Mouse (Mus musculus): ENCODE measurements around the gene Tunar. TPM values are rescaled to one million over a fixed set of nuclear protein-coding genes. Genes with fewer than 3 reads are reported as not detected.

Gene Tunar
- polyA plus RNA-seq (2015; fragmentation: Nextera tagmentation; extraction: Ambion mirVana), result 0.17 and 0.19 TPM in 2 replicates

DNA sequence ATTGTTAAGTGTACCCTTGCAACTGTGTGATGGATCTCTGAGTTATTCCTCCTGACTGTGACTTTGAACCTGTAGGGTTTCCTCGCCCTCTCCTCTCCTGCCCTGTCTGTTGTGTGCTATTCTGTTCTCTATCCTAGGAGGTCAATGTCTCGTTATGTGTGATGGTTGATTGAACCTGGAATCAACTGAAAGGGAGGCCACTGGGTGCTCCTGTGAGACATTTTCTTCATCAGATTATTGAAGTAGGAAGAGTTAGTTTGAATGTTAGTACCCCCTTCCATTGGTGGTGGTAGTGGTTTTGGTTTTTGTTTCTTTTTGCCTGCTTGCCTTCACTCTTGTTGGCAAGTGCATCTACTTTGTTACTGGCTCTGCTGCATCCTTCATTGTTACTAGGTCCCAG is at the start of gene Tunar:
TSS of gene Tunar (plus strand) at position 301 of the 400 bp plus-strand sequence.
- Histone ChIP-seq H3K36me3 (no peaks in the 10 kb centered on the region), H3K9me3 (no peaks in the 10 kb centered on the region), H3K9ac (no peak within 1 kb of the TSS), H3K4me2 (no peak within 1 kb of the TSS), H3K4me1 (peaks cover 15% of the 10 kb centered on the region), H3K27ac (no peak within 1 kb of the TSS), H3K4me3 (no peak within 1 kb of the TSS), H3K27me3 (peaks cover 60% of the 10 kb centered on the region)
- WGBS, result 86% methylated on average over 2 of the region's 2 CpGs
- no peak for ATAC-seq (ENCODE audit: insufficient number of reproducible peaks, low FRiP score, low TSS enrichment, low read depth)

DNA sequence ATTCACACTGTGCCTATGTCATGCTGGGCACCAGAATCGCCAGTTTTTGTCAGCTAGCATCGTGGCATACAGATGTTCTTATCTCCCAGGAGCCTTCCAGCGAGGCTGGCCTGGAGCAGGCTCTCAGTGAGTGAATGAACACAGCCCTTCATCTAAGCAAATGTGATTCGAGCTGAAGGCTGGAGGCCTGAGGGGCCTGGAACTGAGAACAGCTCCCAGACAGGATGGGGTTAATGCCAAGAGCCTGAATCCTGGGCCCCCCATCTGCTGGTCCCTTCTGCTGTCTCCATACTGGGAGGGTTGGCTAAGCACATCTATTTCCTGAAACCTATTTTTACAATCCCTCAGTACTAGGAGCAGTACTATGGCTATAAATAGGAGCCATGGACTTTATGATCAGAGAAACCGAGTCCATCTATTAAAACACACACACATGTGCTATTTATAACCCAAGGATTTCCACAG is 21.1 kb upstream of the Tunar start:
- Histone ChIP-seq H3K9ac (no peak overlapping the region), H3K36me3 (no peaks in the 10 kb centered on the region), H3K4me3 (no peak overlapping the region), H3K9me3 (no peaks in the 10 kb centered on the region), H3K4me2 (no peak overlapping the region), H3K27me3 (no peaks in the 10 kb centered on the region), H3K4me1 (peaks cover 8% of the 10 kb centered on the region; the same call in 1 of the 2 replicates), H3K27ac (no peak overlapping the region)
- WGBS, result 41% methylated on average over 5 of the region's 5 CpGs
- ATAC-seq (ENCODE audit: insufficient number of reproducible peaks, low FRiP score, low TSS enrichment, low read depth), result 0 out of 2 replicates have a peak, but pooled peaks have one; percentile 61

DNA sequence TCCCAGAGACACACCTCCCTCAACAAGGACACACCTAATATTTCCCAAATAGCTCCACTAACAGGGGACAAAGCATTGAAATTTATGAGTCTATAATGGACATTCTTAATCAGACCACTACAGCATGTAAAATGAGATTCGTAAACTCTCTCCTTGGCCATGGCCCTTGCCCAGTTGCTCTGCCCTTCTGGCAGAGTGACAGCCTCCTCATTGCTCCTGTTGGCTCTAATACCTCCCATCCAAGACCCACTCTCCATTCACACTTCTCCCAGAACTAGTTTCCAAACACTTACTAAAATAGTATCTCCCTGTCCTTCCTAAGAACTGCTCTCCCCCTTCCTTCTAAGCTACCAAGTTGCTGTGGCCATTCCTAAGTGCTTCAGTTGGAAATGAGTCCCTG is 19.3 kb upstream of the Tunar start:
- H3K4me1 ChIP-seq, result peaks cover 8% of the 10 kb centered on the region; the same call in 1 of the 2 replicates
- WGBS, result 72% methylated on average over 1 of the region's 1 CpGs
- H3K27me3 ChIP-seq, result no peaks in the 10 kb centered on the region
- H3K4me3 ChIP-seq, result no peak overlapping the region
- ATAC-seq (ENCODE audit: insufficient number of reproducible peaks, low FRiP score, low TSS enrichment, low read depth), result no peak
- H3K36me3 ChIP-seq, result no peaks in the 10 kb centered on the region
- H3K9me3 ChIP-seq, result no peaks in the 10 kb centered on the region
- H3K9ac ChIP-seq, result no peak overlapping the region
- no peak overlapping the region for H3K27ac ChIP-seq
- no peak overlapping the region for H3K4me2 ChIP-seq

DNA sequence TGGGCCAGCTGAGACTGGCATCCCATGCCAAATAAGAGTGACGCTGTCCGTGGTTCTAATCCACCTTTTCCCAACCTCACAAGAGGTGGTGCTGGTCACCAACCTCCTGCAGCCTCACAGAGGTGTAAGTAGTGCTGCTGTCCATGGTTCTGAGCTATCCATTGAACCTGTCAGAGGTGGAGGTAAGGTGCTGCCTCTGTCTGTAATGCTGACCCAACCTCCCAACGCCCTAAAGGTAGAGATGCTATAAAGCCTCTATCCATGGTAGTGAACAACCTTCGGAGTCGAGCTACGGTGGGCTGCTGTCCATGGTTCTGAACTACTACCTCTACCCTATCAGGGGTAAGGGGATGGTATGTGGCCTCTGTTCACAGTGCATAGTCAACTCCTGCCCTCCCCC is 11.5 kb upstream of the Tunar start:
- WGBS, result 20% methylated on average over 6 of the region's 6 CpGs
- no peak for ATAC-seq (ENCODE audit: insufficient number of reproducible peaks, low FRiP score, low TSS enrichment, low read depth)
- Histone ChIP-seq H3K36me3 (no peaks in the 10 kb centered on the region), H3K27me3 (no peaks in the 10 kb centered on the region), H3K27ac (no peak overlapping the region), H3K4me3 (no peak overlapping the region), H3K4me1 (no peaks in the 10 kb centered on the region), H3K9me3 (no peaks in the 10 kb centered on the region), H3K9ac (no peak overlapping the region), H3K4me2 (no peak overlapping the region)

DNA sequence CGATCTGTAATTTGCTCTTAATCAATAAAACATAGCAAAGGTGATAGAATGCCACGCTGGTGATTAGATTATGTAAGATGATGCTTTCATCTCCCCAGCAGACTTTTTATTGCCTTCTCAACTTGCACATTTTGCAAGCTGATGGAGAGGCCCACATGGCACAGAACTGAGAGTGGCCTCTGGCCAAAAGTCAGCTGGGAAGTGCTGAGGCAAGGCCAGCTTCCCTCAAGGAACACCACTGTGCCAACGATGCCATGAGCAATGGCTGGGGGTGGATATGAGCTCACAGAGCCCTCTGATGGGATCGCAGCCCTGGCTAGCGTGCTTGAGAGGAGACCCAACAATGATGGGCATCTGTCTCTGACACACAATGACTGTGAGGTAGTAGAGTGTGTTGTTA is 6.6 kb upstream of the Tunar start:
- Histone ChIP-seq H3K4me3 (no peak overlapping the region), H3K27me3 (peaks cover 19% of the 10 kb centered on the region), H3K4me2 (no peak overlapping the region), H3K4me1 (no peaks in the 10 kb centered on the region), H3K9ac (no peak overlapping the region), H3K36me3 (no peaks in the 10 kb centered on the region), H3K9me3 (no peaks in the 10 kb centered on the region), H3K27ac (no peak overlapping the region)
- ATAC-seq (ENCODE audit: insufficient number of reproducible peaks, low FRiP score, low TSS enrichment, low read depth), result no peak
- 60% methylated on average over 5 of the region's 5 CpGs for WGBS

DNA sequence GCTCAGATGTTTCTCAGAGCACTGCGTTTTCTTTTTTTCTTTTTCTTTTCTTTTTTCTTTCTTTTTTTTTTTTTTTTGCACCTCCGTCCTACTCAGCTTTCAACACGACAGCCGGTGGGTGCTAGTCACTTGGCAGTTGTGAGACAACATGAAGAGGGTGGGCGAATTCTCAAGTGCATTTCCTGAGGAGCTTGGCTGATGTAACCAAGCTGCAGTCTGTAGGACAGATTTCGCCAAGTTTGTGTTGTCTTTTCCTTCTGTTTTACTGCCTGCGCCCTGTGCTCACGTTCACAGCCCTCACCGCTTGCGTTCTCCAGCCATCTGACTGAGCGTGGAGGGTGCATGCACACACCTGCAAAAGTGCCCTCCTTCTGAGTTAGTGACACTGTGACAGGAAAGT is 5.3 kb upstream of the Tunar start:
- Histone ChIP-seq H3K4me1 (no peaks in the 10 kb centered on the region), H3K27ac (no peak overlapping the region), H3K9me3 (no peaks in the 10 kb centered on the region), H3K4me2 (no peak overlapping the region), H3K36me3 (no peaks in the 10 kb centered on the region), H3K27me3 (peaks cover 19% of the 10 kb centered on the region), H3K4me3 (no peak overlapping the region), H3K9ac (no peak overlapping the region)
- 57% methylated on average over 11 of the region's 11 CpGs for WGBS
- no peak for ATAC-seq (ENCODE audit: insufficient number of reproducible peaks, low FRiP score, low TSS enrichment, low read depth)

DNA sequence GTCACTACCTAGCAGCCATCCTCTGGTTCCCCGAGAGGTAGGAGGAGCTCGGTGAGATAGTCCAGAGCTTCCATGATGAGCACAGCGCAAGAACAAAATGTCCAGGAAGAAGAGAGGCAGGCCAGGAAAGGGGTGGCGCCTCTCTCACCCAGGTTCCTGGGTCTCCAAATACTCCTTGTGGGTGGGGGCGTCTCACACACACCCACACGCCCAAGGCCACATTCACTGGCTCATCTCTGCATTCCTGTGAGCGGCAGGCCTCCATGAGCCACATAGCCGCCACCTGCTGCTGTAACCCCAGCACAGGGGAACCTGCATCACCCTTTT is 2.4 kb downstream of the Tunar start:
- H3K9ac ChIP-seq, result no peak overlapping the region
- peaks cover 15% of the 10 kb centered on the region for H3K4me1 ChIP-seq
- no peaks in the 10 kb centered on the region for H3K9me3 ChIP-seq
- 0 out of 2 replicates have a peak, but pooled peaks have one; percentile 9 for ATAC-seq (ENCODE audit: insufficient number of reproducible peaks, low FRiP score, low TSS enrichment, low read depth)
- peak overlapping the region; percentile 99 for H3K4me2 ChIP-seq
- WGBS, result 13% methylated on average over 8 of the region's 8 CpGs
- H3K4me3 ChIP-seq, result peak overlapping the region; percentile 60
- H3K27ac ChIP-seq, result no peak overlapping the region
- H3K36me3 ChIP-seq, result no peaks in the 10 kb centered on the region
- peaks cover 59% of the 10 kb centered on the region for H3K27me3 ChIP-seq

DNA sequence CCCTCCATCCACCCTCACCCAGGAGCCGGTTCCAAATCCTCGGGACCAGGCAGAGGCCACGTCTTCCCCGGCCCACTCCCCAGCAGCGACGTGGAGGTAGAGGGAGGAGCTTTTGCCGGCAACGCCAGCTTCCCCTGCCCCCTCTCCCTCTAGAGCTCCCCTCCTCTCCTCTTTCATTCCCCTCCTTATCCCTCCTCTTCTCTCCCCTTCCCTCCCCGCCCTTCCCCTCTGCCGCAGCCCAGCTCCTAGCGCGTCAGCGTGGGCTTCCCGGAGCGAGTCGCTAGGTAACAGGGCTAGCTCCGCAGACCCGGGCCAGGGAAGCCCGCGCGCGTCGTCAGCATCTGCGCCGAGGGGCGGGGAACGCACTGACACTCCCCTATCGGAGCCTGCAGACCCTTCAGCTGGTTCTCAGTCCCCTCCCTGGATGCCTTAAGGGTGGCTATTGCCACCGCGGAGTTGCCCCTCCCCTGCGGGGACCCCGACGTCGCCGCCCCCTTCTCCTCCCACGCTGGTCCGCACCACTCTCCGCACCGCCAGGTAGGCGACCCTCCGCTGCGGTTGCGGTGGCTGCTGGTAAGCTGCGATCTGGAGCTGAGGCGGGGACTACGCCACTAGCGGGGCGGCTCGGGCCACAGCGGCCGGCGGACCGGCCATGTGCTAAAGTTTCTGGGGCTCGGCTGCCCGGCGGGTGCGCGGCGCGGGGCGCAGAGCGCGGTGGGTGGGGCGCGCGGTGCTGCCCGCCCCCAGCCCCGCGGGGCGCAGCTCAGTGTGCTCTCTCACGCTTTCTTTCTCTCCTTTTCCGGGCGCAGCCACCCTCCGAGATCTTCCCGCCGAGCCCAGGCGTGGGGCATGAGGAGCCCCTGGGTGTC is 3.0 kb downstream of the Tunar start:
- peaks cover 15% of the 10 kb centered on the region for H3K4me1 ChIP-seq
- H3K4me2 ChIP-seq, result peak overlapping the region; percentile 99
- peak; percentile 53 for ATAC-seq (ENCODE audit: insufficient number of reproducible peaks, low FRiP score, low TSS enrichment, low read depth)
- peaks cover 55% of the 10 kb centered on the region for H3K27me3 ChIP-seq
- WGBS, result under 1% methylated on average over 72 of the region's 77 CpGs
- peak overlapping the region; percentile 24 for H3K9ac ChIP-seq
- H3K36me3 ChIP-seq, result no peaks in the 10 kb centered on the region
- H3K9me3 ChIP-seq, result no peaks in the 10 kb centered on the region
- H3K27ac ChIP-seq, result no peak overlapping the region
- peak overlapping the region; percentile 60 for H3K4me3 ChIP-seq

DNA sequence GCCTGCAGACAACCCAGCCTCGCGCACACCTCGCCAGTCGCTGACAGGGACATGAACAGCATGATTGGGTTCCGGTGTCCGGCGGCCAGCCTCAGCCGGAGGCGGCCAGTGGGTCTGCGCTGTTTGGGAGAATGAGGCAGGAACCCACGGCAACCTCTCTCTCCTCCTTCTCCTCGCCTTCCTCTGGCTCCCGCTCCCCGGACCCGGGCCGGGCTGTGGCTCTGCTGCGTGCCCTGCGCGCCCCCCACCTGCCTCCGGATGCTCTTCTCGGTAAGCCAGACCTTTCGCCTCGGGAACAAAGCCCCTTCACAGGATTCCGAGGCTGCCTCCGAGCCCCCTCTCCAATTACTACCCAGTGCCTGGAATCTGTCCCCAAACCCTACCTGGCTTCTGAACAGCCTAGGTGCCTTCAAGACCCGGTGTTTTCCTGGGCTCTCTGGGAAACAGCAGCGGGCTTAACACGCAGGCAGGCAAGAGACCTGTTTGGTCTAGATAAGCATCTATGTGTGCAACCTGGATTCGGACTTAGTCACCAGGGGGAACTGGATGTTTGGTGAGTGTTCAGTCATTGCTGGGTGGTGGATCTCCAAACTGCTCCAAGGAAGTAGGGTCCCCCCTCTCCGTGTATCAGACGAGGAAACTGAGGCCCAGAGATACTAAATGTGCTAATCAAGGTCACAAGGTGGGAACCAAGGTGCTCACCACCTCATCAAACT is 3.8 kb downstream of the Tunar start:
- peak overlapping the region; percentile 60 for H3K4me3 ChIP-seq
- H3K4me1 ChIP-seq, result peaks cover 15% of the 10 kb centered on the region
- WGBS, result 3% methylated on average over 30 of the region's 31 CpGs
- H3K27me3 ChIP-seq, result peaks cover 55% of the 10 kb centered on the region
- no peaks in the 10 kb centered on the region for H3K36me3 ChIP-seq
- H3K9ac ChIP-seq, result peak overlapping the region; percentile 24
- H3K27ac ChIP-seq, result no peak overlapping the region
- ATAC-seq (ENCODE audit: insufficient number of reproducible peaks, low FRiP score, low TSS enrichment, low read depth), result no peak
- peak overlapping the region; percentile 99 for H3K4me2 ChIP-seq
- H3K9me3 ChIP-seq, result no peaks in the 10 kb centered on the region

DNA sequence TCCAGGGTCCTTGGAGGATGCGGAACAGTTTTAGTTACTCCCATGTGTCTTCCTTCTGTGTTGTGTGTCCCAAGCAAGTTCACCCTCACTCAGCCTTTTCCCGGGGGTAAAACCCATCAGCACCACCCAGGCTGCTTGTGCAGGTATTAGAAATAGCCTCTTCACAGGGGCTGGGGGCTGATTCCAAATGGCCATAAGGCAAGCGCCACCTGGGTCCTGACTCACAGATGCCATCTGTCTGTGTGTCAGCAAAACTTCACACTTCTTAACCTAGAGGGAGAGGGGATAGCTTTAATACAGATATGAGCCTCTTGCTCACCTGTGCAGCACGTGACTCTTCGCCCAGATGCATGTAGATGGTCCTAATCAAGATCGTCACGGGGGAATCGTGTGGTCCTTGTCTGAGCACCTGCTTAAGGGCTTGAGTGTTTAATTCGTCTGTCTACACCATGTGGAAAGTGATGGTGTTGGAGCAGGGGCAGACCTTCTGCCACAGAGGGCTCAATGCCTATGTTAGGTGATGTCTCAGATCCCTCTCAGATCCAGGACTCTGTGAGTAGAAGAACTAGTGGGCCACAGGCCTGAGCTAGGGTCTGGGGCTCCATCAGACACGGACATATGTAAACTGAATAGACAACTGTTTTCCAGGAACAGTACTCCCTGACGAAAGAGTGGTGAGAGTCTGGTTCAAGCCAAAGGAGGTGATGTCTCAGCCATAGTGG is 4.7 kb downstream of the Tunar start:
- Histone ChIP-seq H3K4me1 (peaks cover 15% of the 10 kb centered on the region), H3K27me3 (peaks cover 55% of the 10 kb centered on the region), H3K4me3 (no peak overlapping the region), H3K9ac (no peak overlapping the region), H3K4me2 (no peak overlapping the region), H3K27ac (no peak overlapping the region), H3K9me3 (no peaks in the 10 kb centered on the region), H3K36me3 (no peaks in the 10 kb centered on the region)
- WGBS, result 75% methylated on average over 11 of the region's 11 CpGs
- no peak for ATAC-seq (ENCODE audit: insufficient number of reproducible peaks, low FRiP score, low TSS enrichment, low read depth)

DNA sequence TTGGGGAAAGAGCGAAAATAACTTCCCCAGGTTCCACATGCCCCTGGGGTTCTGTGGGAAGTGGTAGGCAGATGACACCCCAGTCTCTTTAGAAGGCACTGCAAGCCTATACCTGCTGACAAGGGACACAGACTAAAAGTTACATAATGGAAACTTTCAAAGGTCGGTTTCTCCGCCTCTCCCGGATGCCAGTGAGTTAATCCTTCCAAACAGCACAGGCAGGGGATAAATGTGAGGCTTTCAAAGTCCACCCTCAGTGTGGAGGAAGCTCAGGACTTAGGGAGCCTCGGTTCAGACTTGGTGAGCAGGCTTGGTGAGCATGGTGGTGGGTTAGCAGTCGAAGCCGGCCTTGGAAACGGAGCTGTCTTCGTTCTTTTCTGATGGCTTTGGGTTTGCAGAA is 7.9 kb downstream of the Tunar start:
- H3K9me3 ChIP-seq, result no peaks in the 10 kb centered on the region
- H3K4me2 ChIP-seq, result no peak overlapping the region
- no peak for ATAC-seq (ENCODE audit: insufficient number of reproducible peaks, low FRiP score, low TSS enrichment, low read depth)
- peaks cover 34% of the 10 kb centered on the region for H3K27me3 ChIP-seq
- H3K27ac ChIP-seq, result no peak overlapping the region
- H3K4me3 ChIP-seq, result no peak overlapping the region
- no peak overlapping the region for H3K9ac ChIP-seq
- H3K36me3 ChIP-seq, result no peaks in the 10 kb centered on the region
- WGBS, result 42% methylated on average over 9 of the region's 9 CpGs
- peaks cover 10% of the 10 kb centered on the region for H3K4me1 ChIP-seq
